Mouse (Mus musculus): ENCODE measurements around the gene Slit2. TPM values are rescaled to one million over a fixed set of nuclear protein-coding genes. Genes with fewer than 3 reads are reported as not detected.
"Not testable (repeated sequence)": the region's sequence is repeated elsewhere in the genome, so short reads cannot be mapped to it uniquely, and the experiment has no call there.

Slit2 gene
- polyA plus RNA-seq, 1 experiment: 328 TPM

DNA sequence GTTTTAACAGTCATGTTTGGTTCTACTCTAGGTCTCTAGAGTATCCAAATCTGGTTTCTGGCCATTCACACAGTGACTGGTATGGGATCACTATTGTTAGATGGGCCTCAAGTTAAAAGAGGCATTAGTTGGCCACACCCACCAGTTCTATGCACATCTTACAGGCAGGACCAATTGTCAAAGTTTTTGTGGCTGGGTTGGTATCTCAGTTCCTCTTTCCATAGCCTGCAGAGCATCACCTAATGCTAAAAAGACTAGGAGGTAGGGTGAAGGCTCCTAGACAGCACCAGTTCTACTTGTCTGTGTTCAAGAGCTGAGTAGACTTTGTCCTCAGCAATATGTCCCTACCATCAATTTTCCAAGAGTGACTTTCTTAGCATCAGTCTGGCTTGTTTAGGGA is 216.4 kb downstream of the Slit2 start:
- Histone ChIP-seq H3K27ac (ENCODE audit: insufficient read depth, low read length) (no peak overlapping the region), H3K4me1 (ENCODE audit: control insufficient read depth, insufficient read depth, low read length) (no peaks in the 10 kb centered on the region), H3K4me3 (ENCODE audit: insufficient read depth, low read length) (no peak overlapping the region)
- TF ChIP-seq CTCF (IDR thresholded peaks at IDR 0.05; ENCODE audit: borderline replicate concordance, insufficient read depth, low read length) (no peak), POLR2A (IDR thresholded peaks at IDR 0.05; ENCODE audit: low read depth, low read length) (no peak)

GRCm38 (mm10) chr5:48215248-48215647 is 232.3 kb downstream of the Slit2 start:
- no peak overlapping the region for H3K4me3 ChIP-seq (ENCODE audit: insufficient read depth, low read length)
- no peak overlapping the region for H3K27ac ChIP-seq (ENCODE audit: insufficient read depth, low read length)
- TF ChIP-seq POLR2A (IDR thresholded peaks at IDR 0.05; ENCODE audit: low read depth, low read length): no peak
- TF ChIP-seq CTCF (IDR thresholded peaks at IDR 0.05; ENCODE audit: borderline replicate concordance, insufficient read depth, low read length): no peak
- H3K4me1 ChIP-seq (ENCODE audit: control insufficient read depth, insufficient read depth, low read length): no peaks in the 10 kb centered on the region

DNA sequence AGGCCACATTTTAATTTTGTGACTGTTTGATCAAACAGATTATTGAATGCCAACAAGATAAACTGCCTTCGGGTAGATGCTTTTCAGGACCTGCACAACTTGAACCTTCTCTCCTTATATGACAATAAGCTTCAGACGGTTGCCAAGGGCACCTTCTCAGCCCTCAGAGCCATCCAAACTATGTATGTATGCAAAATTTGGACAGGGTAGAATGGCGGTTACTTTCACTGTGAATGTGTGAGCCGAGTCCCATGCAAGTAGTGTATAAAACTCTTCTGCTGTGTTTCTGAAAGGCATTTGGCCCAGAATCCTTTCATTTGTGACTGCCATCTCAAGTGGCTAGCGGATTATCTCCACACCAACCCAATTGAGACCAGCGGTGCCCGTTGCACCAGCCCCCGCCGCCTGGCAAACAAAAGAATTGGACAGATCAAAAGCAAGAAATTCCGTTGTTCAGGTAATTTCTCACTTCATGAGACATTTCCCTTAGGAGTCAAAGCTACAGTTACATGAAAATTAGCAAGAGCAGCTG is 236.8 kb downstream of the Slit2 start:
- no peaks in the 10 kb centered on the region for H3K4me1 ChIP-seq (ENCODE audit: control insufficient read depth, insufficient read depth, low read length)
- TF ChIP-seq CTCF (IDR thresholded peaks at IDR 0.05; ENCODE audit: borderline replicate concordance, insufficient read depth, low read length): no peak
- TF ChIP-seq POLR2A (IDR thresholded peaks at IDR 0.05; ENCODE audit: low read depth, low read length): no peak
- no peak overlapping the region for H3K4me3 ChIP-seq (ENCODE audit: insufficient read depth, low read length)
- H3K27ac ChIP-seq (ENCODE audit: insufficient read depth, low read length): no peak overlapping the region

DNA sequence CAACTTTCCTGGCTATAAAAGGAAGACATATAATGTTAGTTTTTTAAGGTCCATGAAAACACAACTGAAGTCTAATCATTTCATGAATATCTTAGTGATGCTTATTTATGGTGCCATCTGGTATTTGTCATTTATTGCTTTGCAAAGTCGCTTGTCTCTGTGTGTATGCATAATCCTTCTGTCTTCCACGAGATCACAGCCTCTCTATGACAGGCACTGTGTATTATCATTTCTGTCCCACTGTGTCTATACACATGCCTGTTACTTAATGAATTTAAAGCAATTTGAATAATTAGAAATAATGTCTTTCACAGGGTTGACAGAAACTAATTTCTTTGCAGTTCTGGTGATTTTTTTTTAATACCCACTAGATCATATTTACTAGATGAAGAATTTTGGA is 242.6 kb downstream of the Slit2 start:
- TF ChIP-seq CTCF (IDR thresholded peaks at IDR 0.05; ENCODE audit: borderline replicate concordance, insufficient read depth, low read length) (no peak), POLR2A (IDR thresholded peaks at IDR 0.05; ENCODE audit: low read depth, low read length) (no peak)
- H3K4me1 ChIP-seq (ENCODE audit: control insufficient read depth, insufficient read depth, low read length): no peaks in the 10 kb centered on the region
- no peak overlapping the region for H3K4me3 ChIP-seq (ENCODE audit: insufficient read depth, low read length)
- H3K27ac ChIP-seq (ENCODE audit: insufficient read depth, low read length): no peak overlapping the region

DNA sequence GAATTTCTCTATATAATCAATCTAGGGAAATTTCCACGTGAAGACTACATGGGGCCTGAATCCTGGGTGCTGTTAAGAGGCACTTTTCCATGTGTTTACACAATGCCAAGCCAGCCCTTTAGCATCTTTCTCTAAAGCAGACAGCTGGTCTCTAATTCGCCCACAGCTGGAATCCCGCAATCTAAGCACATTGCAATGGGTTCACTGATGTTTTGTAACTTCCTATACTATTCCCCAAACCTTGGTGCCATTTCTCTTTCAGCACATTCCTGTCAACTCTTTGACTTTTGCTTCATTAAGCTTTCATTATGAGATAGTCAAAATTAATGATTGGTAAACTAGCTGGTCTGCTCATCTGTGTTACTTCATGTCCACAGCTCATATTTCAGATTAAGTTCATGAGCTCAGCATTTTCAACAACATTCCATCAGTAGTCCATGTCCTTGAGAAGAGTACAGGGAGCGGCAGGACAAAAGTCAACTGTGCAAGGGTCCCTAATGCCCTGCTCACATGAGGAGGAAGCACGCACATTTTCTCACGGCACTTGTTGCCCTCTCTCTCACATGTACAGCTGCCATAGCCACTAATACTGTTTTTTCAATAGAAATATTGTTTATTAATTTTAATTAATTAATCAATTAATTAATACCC is 247.6 kb downstream of the Slit2 start:
- H3K27ac ChIP-seq (ENCODE audit: insufficient read depth, low read length): no peak overlapping the region

DNA sequence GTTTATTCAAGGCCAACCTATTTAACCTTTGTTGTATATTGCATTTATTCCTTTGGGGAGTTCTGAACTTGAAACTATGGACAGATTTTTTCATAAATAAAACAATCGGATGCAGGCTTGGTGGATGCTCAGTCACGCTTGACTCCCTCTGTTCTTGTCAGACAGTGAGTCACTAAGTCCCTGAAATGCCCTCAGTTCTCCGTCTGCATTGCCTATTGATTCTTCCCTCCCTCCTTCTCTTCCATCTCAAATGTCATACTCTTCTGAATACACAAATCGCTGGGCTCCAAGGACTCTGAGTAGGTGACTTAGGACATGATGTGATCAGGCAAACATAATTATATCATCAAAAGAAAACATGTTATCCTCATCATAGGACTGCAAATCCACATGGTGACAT is 251.8 kb downstream of the Slit2 start:
- H3K27ac ChIP-seq (ENCODE audit: insufficient read depth, low read length): no peak overlapping the region
- TF ChIP-seq POLR2A (IDR thresholded peaks at IDR 0.05; ENCODE audit: low read depth, low read length) (no peak), CTCF (IDR thresholded peaks at IDR 0.05; ENCODE audit: borderline replicate concordance, insufficient read depth, low read length) (no peak)
- no peaks in the 10 kb centered on the region for H3K4me1 ChIP-seq (ENCODE audit: control insufficient read depth, insufficient read depth, low read length)
- no peak overlapping the region for H3K4me3 ChIP-seq (ENCODE audit: insufficient read depth, low read length)

More for the DNA sequence above, 247.6 kb downstream of the Slit2 start:
- TF ChIP-seq POLR2A (IDR thresholded peaks at IDR 0.05; ENCODE audit: low read depth, low read length): no peak
- TF ChIP-seq CTCF (IDR thresholded peaks at IDR 0.05; ENCODE audit: borderline replicate concordance, insufficient read depth, low read length): no peak
- H3K4me3 ChIP-seq (ENCODE audit: insufficient read depth, low read length): no peak overlapping the region
- no peaks in the 10 kb centered on the region for H3K4me1 ChIP-seq (ENCODE audit: control insufficient read depth, insufficient read depth, low read length)

GRCm38 (mm10) chr5:48235270-48235669 is 252.3 kb downstream of the Slit2 start:
- no peak for TF ChIP-seq POLR2A (IDR thresholded peaks at IDR 0.05; ENCODE audit: low read depth, low read length)
- no peak for TF ChIP-seq CTCF (IDR thresholded peaks at IDR 0.05; ENCODE audit: borderline replicate concordance, insufficient read depth, low read length)
- H3K27ac ChIP-seq (ENCODE audit: insufficient read depth, low read length): no peak overlapping the region
- H3K4me3 ChIP-seq (ENCODE audit: insufficient read depth, low read length): no peak overlapping the region
- no peaks in the 10 kb centered on the region for H3K4me1 ChIP-seq (ENCODE audit: control insufficient read depth, insufficient read depth, low read length)

DNA sequence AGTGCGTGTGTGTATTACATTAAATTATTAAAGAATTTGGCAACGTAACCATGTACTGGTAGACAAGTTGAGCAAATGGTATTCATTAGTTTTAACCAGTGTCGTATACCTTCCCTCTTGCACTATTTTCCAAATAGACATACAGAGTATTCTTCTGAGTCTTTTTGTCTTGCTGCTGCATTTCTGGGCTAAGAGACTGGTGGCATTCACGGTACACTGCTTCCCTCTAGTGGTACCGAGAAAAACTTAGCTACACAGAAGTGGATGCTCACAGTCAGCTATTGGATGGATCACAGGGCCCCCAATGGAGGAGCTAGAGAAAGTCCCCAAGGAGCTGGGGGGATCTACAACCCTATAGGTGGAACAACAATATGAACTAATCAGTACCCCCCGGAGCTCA is 257.8 kb downstream of the Slit2 start:
- not testable (repeated sequence) for H3K4me1 ChIP-seq (ENCODE audit: control insufficient read depth, insufficient read depth, low read length); H3K4me3 ChIP-seq (ENCODE audit: insufficient read depth, low read length); H3K27ac ChIP-seq (ENCODE audit: insufficient read depth, low read length)
- TF ChIP-seq CTCF (IDR thresholded peaks at IDR 0.05; ENCODE audit: borderline replicate concordance, insufficient read depth, low read length): peak; percentile 23; the same call in 1 of the 2 replicates

- no peak overlapping the region for H3K27ac ChIP-seq (ENCODE audit: insufficient read depth, low read length)
Measured at GRCm38 (mm10) chr5:48248327-48248726, 265.4 kb downstream of the Slit2 start.

GRCm38 (mm10) chr5:48277561-48277960 is 294.6 kb downstream of the Slit2 start:
- no peaks in the 10 kb centered on the region for H3K4me1 ChIP-seq (ENCODE audit: control insufficient read depth, insufficient read depth, low read length)
- no peak overlapping the region for H3K4me3 ChIP-seq (ENCODE audit: insufficient read depth, low read length)
- H3K27ac ChIP-seq (ENCODE audit: insufficient read depth, low read length): no peak overlapping the region
- TF ChIP-seq CTCF (IDR thresholded peaks at IDR 0.05; ENCODE audit: borderline replicate concordance, insufficient read depth, low read length) (no peak), POLR2A (IDR thresholded peaks at IDR 0.05; ENCODE audit: low read depth, low read length) (no peak)

More at GRCm38 (mm10) chr5:48248327-48248726, 265.4 kb downstream of the Slit2 start:
- no peak overlapping the region for H3K4me3 ChIP-seq (ENCODE audit: insufficient read depth, low read length)
- H3K4me1 ChIP-seq (ENCODE audit: control insufficient read depth, insufficient read depth, low read length): no peaks in the 10 kb centered on the region
- TF ChIP-seq POLR2A (IDR thresholded peaks at IDR 0.05; ENCODE audit: low read depth, low read length) (no peak), CTCF (IDR thresholded peaks at IDR 0.05; ENCODE audit: borderline replicate concordance, insufficient read depth, low read length) (no peak)
